Mouse (Mus musculus): ENCODE measurements around the gene Prkg1.

Gene Prkg1

GRCm38 (mm10) chr19:31616830-31617229 is 148.0 kb downstream of the Prkg1 start:
- no peak for DNase-seq

GRCm38 (mm10) chr19:31616159-31616558 is 148.7 kb downstream of the Prkg1 start:
- no peak for DNase-seq

- DNase-seq = no peak
Measured at GRCm38 (mm10) chr19:31613146-31613545, 151.7 kb downstream of the Prkg1 start.

GRCm38 (mm10) chr19:31602578-31602977 is 162.3 kb downstream of the Prkg1 start:
- DNase-seq = no peak

- no peak for DNase-seq
Measured at GRCm38 (mm10) chr19:31594011-31594410, 170.8 kb downstream of the Prkg1 start.

- no peak for DNase-seq
Measured at GRCm38 (mm10) chr19:31590701-31591100, 174.1 kb downstream of the Prkg1 start.

- DNase-seq = no peak
Measured at GRCm38 (mm10) chr19:31577092-31577491, 187.7 kb downstream of the Prkg1 start.

GRCm38 (mm10) chr19:31564329-31564728 is 200.5 kb downstream of the Prkg1 start:
- no peak for DNase-seq

- no peak for DNase-seq
Measured at GRCm38 (mm10) chr19:31546063-31546462, 218.8 kb downstream of the Prkg1 start.

- peak; percentile 36 for DNase-seq
Measured at GRCm38 (mm10) chr19:31531249-31531740, 233.5 kb downstream of the Prkg1 start.

- DNase-seq = peak; percentile 72
Measured at GRCm38 (mm10) chr19:31530616-31531015, 234.2 kb downstream of the Prkg1 start.

- peak; percentile 26 for DNase-seq
Measured at GRCm38 (mm10) chr19:31529890-31530289, 234.9 kb downstream of the Prkg1 start.

- DNase-seq = no peak
Measured at GRCm38 (mm10) chr19:31514490-31514889, 250.3 kb downstream of the Prkg1 start.

GRCm38 (mm10) chr19:31507831-31508230 is 257.0 kb downstream of the Prkg1 start:
- DNase-seq = no peak

- DNase-seq = no peak
Measured at GRCm38 (mm10) chr19:31506296-31506695, 258.5 kb downstream of the Prkg1 start.

- no peak for DNase-seq
Measured at GRCm38 (mm10) chr19:31505041-31505440, 259.8 kb downstream of the Prkg1 start.

GRCm38 (mm10) chr19:31497386-31497785 is 267.4 kb downstream of the Prkg1 start:
- DNase-seq = no peak

GRCm38 (mm10) chr19:31489606-31490005 is 275.2 kb downstream of the Prkg1 start:
- no peak for DNase-seq

GRCm38 (mm10) chr19:31471766-31472165 is 293.1 kb downstream of the Prkg1 start:
- no peak for DNase-seq

GRCm38 (mm10) chr19:31460188-31460587 is 304.6 kb downstream of the Prkg1 start:
- DNase-seq = no peak

- DNase-seq = no peak
Measured at GRCm38 (mm10) chr19:31444101-31444500, 320.7 kb downstream of the Prkg1 start.

- no peak for DNase-seq
Measured at GRCm38 (mm10) chr19:31442311-31442710, 322.5 kb downstream of the Prkg1 start.

GRCm38 (mm10) chr19:31433446-31433845 is 331.4 kb downstream of the Prkg1 start:
- DNase-seq = no peak

- DNase-seq = no peak
Measured at GRCm38 (mm10) chr19:31431411-31431810, 333.4 kb downstream of the Prkg1 start.

- DNase-seq = no peak
Measured at GRCm38 (mm10) chr19:31426142-31426541, 338.7 kb downstream of the Prkg1 start.

GRCm38 (mm10) chr19:31425199-31425598 is 339.6 kb downstream of the Prkg1 start:
- no peak for DNase-seq
